Mouse (Mus musculus): Measurements from ENCODE around the gene Dnah2. TPM values are rescaled to one million over a fixed set of nuclear protein-coding genes. Genes with fewer than 3 reads are reported as not detected.
A peak's percentile ranks its signal among the peaks of the same experiment; 100 is the strongest.

The Dnah2 gene
- total and polyA plus RNA-seq, 3 experiments = under 0.01 to 0.03 TPM; not detected in 1

- Histone ChIP-seq H3K27me3 (replicated peaks) (peaks cover 71% of the 10 kb centered on the region), H3K36me3 (replicated peaks in 1 of 2; ENCODE audit: control insufficient read depth in 1 of 2, insufficient read depth in 1 of 2, low read length in 1 of 2) (no peaks in the 10 kb centered on the region), H3K4me1 (ENCODE audit: control insufficient read depth in 1 of 2, insufficient read depth in 2 of 2) (peaks cover 19 to 51% of the 10 kb centered on the region in 2 experiments), H3K9ac (ENCODE audit: insufficient read depth, low read depth) (peak overlapping the region; percentile 52), H3K4me2 (ENCODE audit: insufficient read depth, low read depth, poor library complexity, severe bottlenecking) (peak overlapping the region; percentile 93), H3K79me2 (replicated peaks; ENCODE audit: control insufficient read depth, extremely low read depth, insufficient read depth, poor library complexity, severe bottlenecking) (no peaks in the 10 kb centered on the region), H3K4me3 (replicated peaks in 1 of 3; ENCODE audit: low read depth in 2 of 3, low read length in 2 of 3, poor library complexity in 1 of 3) (peak overlapping the region; percentile 38 to 50 (median 48)), H3K9me3 (replicated peaks; ENCODE audit: low read length) (no peaks in the 10 kb centered on the region), H3K27ac (ENCODE audit: insufficient read depth, low read depth) (peak overlapping the region; percentile 29; the same call in 1 of the 2 replicates)
- dilution Hi-C loops (cut with MboI; ENCODE audit: extremely low pct_ligation_motif_present, extremely low pct_unique_long_range_greater_than_20kb, low sequenced_read_pairs) = no loop called here
- peak; percentile 80 for TF ChIP-seq MAZ (IDR thresholded peaks at IDR 0.05; ENCODE audit: low read depth, low read length)
- TF ChIP-seq CHD1 (IDR thresholded peaks at IDR 0.05; ENCODE audit: low read depth, low read length) = peak; percentile 37; the same call in 1 of the 2 replicates
- TF ChIP-seq ZC3H11A (IDR thresholded peaks at IDR 0.05; ENCODE audit: low read depth, low read length) = peak; percentile 27
- peak; percentile 71 for TF ChIP-seq SMC3 (IDR thresholded peaks at IDR 0.05; ENCODE audit: low read depth, low read length)
- no peak for TF ChIP-seq ZKSCAN1 (IDR thresholded peaks at IDR 0.05; ENCODE audit: borderline replicate concordance, low read depth, low read length)
- peak in 1 of 2 experiments; percentile 74; a peak in 2 of 4 replicates for TF ChIP-seq CTCF (conservative IDR thresholded peaks at IDR 0.05 in 1 of 2, IDR thresholded peaks at IDR 0.05 in 1 of 2; ENCODE audit: low read depth in 2 of 2, low read length in 2 of 2)
- no peak for TF ChIP-seq PAX5 (IDR thresholded peaks at IDR 0.05; ENCODE audit: low read length)
- TF ChIP-seq MEF2A (IDR thresholded peaks at IDR 0.05; ENCODE audit: borderline replicate concordance, low read depth, low read length) = peak; percentile 42; the same call in 1 of the 2 replicates
- TF ChIP-seq MYC (IDR thresholded peaks at IDR 0.05; ENCODE audit: low read depth, low read length) = no peak
- TF ChIP-seq ELF1 (IDR thresholded peaks at IDR 0.05; ENCODE audit: low read depth, low read length) = 0 out of 2 replicates have a peak, but pooled peaks have one; percentile 20
- TF ChIP-seq MAX (IDR thresholded peaks at IDR 0.05; ENCODE audit: low read length) = peak; percentile 29; the same call in 1 of the 2 replicates
- TF ChIP-seq RAD21 (IDR thresholded peaks at IDR 0.05; ENCODE audit: low read depth, low read length) = peak; percentile 59
- in situ Hi-C loops (cut with MboI; ENCODE audit: low pct_ligation_motif_present, low pct_unique_long_range_greater_than_20kb, low sequenced_read_pairs) = no loop called here
- peak; percentile 49 for DNase-seq (ENCODE audit: extremely low read depth)
Observed at GRCm38 (mm10) chr11:69419443-69419812, 129.5 kb downstream of the Dnah2 start.

DNA sequence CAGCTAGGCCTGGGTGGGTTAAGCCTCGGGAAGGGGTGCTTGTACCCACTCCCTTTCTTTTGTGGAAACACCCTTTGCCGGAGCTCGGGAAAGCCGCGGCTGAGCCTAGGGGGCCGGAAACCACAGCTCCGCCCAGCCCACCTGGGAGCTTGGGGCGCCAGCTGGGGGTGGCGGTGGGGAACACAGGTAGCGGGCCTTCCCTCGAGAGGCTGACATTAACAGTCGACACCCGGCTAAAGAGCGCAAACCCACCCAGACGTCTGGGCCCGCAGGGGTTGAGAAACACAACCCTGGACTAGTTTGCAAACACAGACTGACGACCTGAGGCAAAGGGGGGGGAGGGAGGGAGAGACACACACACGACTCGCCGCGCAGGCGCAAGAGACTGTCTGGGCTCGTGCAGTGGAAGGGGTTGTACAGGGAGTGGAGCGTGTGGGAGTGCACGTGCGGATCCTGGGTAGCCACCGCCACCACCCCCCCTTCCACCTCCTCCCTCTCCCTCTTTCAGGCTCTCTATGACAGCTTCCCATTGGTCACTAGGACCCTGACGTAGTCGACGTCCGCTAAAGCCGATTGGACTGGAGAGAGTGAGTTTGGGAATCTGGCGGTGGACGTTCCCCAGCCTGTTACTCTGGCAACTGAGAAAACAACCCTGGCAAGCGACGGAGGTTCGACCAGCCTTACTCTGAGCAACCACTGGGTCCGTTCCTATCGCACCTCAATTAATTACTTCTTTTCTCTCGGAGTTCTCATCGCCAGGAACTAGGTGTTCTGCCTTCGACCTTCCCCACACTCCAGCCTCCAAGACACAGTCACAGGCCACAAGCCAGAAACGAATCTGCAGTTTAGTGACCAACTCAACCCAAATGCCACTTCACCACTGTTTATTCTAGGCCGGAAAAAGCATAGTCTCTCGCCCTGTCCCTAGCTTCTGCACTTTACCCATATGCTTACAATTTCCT is 130.1 kb downstream of the Dnah2 start:
- H3K9me3 ChIP-seq (replicated peaks; ENCODE audit: low read length) = no peaks in the 10 kb centered on the region
- in situ Hi-C loops (cut with MboI; ENCODE audit: low pct_ligation_motif_present, low pct_unique_long_range_greater_than_20kb, low sequenced_read_pairs) = no loop called here
- peak overlapping the region; percentile 36 to 48 (median 38) for H3K4me3 ChIP-seq (replicated peaks in 1 of 3; ENCODE audit: low read depth in 2 of 3, low read length in 2 of 3, poor library complexity in 1 of 3)
- peak overlapping the region; percentile 93 for H3K4me2 ChIP-seq (ENCODE audit: insufficient read depth, low read depth, poor library complexity, severe bottlenecking)
- peaks cover 64% of the 10 kb centered on the region for H3K27me3 ChIP-seq (replicated peaks)
- DNase-seq (ENCODE audit: extremely low read depth) = peak; percentile 88
- dilution Hi-C loops (cut with MboI; ENCODE audit: extremely low pct_ligation_motif_present, extremely low pct_unique_long_range_greater_than_20kb, low sequenced_read_pairs) = no loop called here
- H3K9ac ChIP-seq (ENCODE audit: insufficient read depth, low read depth) = peak overlapping the region; percentile 52
- peak overlapping the region; percentile 29; the same call in 1 of the 2 replicates for H3K27ac ChIP-seq (ENCODE audit: insufficient read depth, low read depth)
- H3K4me1 ChIP-seq (ENCODE audit: control insufficient read depth in 1 of 2, insufficient read depth in 2 of 2) = peaks cover 23 to 58% of the 10 kb centered on the region in 2 experiments
- no peaks in the 10 kb centered on the region for H3K79me2 ChIP-seq (replicated peaks; ENCODE audit: control insufficient read depth, extremely low read depth, insufficient read depth, poor library complexity, severe bottlenecking)
- H3K36me3 ChIP-seq (replicated peaks in 1 of 2; ENCODE audit: control insufficient read depth in 1 of 2, insufficient read depth in 1 of 2, low read length in 1 of 2) = no peaks in the 10 kb centered on the region
- TF ChIP-seq USF1 (IDR thresholded peaks at IDR 0.05; ENCODE audit: low read depth, low read length) (no peak), KAT2A (IDR thresholded peaks at IDR 0.05; ENCODE audit: insufficient replicate concordance, low read length) (no peak), ZKSCAN1 (IDR thresholded peaks at IDR 0.05; ENCODE audit: borderline replicate concordance, low read depth, low read length) (no peak), ZMIZ1 (IDR thresholded peaks at IDR 0.05; ENCODE audit: low read depth, low read length) (no peak; the same call in 1 of the 2 replicates), E2F4 (IDR thresholded peaks at IDR 0.05; ENCODE audit: insufficient replicate concordance, low read depth, low read length) (no peak), JUND (conservative IDR thresholded peaks at IDR 0.05; ENCODE audit: low read depth, low read length) (no peak), ELF1 (IDR thresholded peaks at IDR 0.05; ENCODE audit: low read depth, low read length) (no peak), NRF1 (IDR thresholded peaks at IDR 0.05; ENCODE audit: low read depth, low read length) (peak; percentile 86), USF2 (conservative IDR thresholded peaks at IDR 0.05; ENCODE audit: low read depth, low read length) (no peak), MAX (IDR thresholded peaks at IDR 0.05; ENCODE audit: low read length) (peak; percentile 87), GABPA (IDR thresholded peaks at IDR 0.05; ENCODE audit: insufficient replicate concordance, low read depth, low read length) (no peak), MAZ (IDR thresholded peaks at IDR 0.05; ENCODE audit: low read depth, low read length) (peak; percentile 94; the same call in 1 of the 2 replicates), EP300 (IDR thresholded peaks at IDR 0.05; ENCODE audit: low read length) (peak; percentile 27), CHD1 (IDR thresholded peaks at IDR 0.05; ENCODE audit: low read depth, low read length) (no peak), ZNF384 (IDR thresholded peaks at IDR 0.05; ENCODE audit: low read depth, low read length) (no peak), IRF4 (IDR thresholded peaks at IDR 0.05; ENCODE audit: low read depth, low read length) (peak; percentile 82), MAFK (IDR thresholded peaks at IDR 0.05; ENCODE audit: insufficient replicate concordance, low read length) (no peak), HCFC1 (IDR thresholded peaks at IDR 0.05; ENCODE audit: low read depth, low read length) (0 out of 2 replicates have a peak, but pooled peaks have one; percentile 36), POLR2A (IDR thresholded peaks at IDR 0.05; ENCODE audit: low read depth, low read length) (peak; percentile 51), RAD21 (IDR thresholded peaks at IDR 0.05; ENCODE audit: low read depth, low read length) (no peak; the same call in 1 of the 2 replicates), TCF12 (IDR thresholded peaks at IDR 0.05; ENCODE audit: low read depth, low read length) (peak; percentile 47), PAX5 (IDR thresholded peaks at IDR 0.05; ENCODE audit: low read length) (no peak), TBP (conservative IDR thresholded peaks at IDR 0.05; ENCODE audit: low read depth, low read length) (0 out of 2 replicates have a peak, but pooled peaks have one; percentile 6), ZC3H11A (IDR thresholded peaks at IDR 0.05; ENCODE audit: low read depth, low read length) (no peak)
